Mouse (Mus musculus) ovary, postnatal 10 days (tissue): Measurements from ENCODE around the gene Maml1.

ENCODE experiments used
- DNase-seq: peaks from one replicate; pipeline ENCODE4 v3.0.0; 2022; ENCODE audit warnings: low spot score

Gene Maml1

DNA sequence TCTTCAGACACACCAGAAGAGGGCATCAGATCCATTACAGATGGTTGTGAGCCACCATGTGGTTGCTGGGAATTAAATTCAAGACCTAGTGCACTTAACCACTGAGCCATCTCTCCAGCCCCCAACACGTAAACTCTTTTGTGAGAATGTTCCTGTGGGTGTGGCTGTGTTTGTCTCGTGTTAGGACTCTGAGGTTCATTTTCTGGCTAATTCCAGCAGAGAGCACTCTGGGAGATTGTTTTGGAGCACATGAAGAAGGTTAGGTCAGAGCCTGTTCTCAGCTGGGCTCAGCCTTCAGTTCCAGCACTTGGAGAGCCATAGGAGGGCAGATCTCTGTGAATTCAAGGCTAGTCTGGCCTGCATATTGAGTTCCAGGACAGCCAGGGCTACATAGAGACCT is 72.3 kb downstream of the Maml1 start:
- DNase-seq = no peak

DNA sequence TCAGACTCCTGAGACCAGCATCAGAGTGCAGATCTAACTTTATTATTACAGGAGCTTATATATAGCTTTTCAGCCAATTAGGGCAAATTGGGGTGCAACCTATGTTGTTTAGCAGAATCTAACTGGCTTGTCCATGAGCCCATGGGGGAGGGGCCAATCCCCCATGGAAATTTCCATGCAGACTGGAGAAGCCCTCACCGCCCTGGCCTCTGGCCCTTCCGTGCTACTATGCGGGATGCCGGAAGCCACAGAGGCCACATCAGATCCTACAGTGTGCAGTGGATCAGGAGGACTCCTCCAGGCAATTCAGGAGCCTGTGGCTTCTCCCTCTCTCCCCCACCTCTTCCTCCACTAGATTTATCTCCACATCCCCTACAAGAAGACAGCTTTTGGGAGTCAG is 74.3 kb downstream of the Maml1 start:
- DNase-seq = no peak

DNA sequence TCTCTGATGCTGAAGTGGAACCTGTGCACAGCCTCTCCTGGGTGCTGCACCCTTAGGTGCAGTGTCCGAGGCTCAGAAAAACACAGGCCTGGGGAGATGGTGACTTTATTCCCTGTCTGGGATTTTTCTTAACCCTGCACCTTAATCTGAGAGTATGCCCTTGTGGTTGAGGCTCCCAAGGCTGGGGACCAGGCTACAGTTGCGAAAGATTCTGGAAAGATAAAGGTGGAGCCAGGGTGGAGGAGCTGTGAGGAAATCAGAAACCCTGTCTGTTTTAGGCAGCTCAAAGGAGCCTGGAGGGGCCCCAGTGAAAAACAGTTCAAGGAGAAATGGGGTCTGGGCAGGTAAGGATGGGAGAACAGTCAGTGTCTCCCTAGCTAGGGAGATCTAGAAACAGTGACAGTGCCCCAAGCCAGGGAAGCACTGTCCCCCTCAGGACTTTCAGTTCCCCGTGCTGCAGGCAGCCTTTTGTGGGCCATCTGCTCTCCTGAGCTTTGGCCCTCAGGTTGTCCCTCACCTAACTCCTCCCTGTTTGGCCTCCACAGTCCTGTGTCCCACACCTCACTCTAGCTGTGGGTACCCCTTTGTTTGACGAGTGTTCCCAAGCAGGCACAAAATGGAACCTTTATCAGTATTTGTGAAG is 75.3 kb downstream of the Maml1 start:
- no peak for DNase-seq

DNA sequence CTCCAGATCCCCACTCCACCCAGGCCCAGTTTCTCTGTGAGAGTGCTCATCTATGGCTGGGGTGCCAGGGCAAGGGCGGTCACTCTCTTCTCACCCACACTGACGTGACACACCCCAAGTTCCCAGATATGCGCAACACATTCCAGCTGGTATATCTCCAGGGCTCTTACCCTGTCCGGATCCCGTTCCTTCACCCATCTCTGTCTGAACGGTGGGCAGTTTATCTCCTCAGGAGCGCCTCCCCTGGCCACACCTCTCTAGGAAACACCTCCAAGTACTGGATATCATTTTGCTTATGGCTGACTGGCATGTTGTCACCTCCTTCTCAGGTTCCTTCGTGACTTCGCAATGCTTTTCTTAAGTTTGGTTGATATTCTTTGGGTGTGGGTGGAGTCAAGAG is 76.5 kb downstream of the Maml1 start:
- no peak for DNase-seq

DNA sequence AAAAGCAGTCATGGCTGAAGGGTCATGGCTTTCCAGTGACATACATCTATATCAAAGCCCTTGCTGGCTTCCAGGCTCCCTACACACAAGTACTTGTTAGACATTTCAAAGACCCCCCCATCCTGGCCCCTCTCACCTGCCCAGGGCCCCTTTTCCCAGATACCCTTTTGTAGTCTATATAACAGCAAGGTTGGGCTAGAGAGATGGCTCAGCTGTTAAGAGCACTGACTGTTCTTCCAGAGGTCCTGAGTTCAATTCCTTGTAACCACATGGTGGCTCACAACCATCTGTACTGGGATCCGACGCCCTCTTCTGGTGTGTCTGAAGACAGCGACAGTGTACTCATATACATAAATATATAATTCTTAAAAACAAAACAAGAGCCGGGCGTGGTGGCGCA is 77.5 kb downstream of the Maml1 start:
- DNase-seq = no peak

DNA sequence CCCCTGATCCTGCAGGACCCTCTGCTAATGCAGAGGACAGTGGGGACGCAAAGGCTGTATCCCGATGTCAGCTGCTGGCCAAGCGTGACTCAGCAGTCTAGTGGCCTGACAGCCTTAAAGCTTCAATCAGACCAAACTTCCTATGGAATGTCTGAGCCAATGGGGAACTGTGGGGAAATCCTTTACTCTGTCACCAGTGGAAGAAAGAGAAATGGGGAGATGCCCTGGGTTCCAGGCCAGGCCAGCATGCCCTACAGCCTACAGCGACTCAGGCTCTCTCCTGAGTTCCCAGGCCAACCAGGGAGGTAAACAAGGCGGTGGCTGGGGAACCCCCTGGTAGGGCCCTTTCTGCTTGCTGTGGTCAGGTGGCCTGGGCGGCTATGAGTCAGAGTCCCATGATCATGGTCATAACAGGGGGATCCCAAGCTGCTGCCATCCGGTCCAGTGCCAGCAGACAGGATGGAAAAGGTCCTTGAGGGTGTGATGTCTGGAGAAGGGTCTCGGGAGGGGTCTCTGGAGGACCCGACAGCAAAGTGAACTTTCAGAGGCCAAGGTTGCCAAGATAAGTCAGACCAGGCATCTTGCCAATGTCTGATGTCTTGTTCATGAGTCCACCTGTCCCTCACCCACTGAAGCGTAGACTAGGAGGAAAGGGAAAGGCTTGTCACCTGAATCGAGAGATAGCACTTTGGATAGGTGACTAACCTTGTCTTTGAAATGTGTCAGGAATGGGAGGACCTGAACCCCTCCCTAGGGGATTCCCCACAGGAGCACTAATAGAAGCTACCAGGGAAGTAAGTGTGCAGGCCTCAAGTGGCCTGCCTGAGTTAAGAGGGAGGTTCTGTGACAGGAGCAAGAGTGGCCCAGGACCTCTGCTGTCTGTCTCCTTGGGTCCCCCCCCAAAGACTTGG is 79.0 kb downstream of the Maml1 start:
- peak; percentile 37 for DNase-seq

DNA sequence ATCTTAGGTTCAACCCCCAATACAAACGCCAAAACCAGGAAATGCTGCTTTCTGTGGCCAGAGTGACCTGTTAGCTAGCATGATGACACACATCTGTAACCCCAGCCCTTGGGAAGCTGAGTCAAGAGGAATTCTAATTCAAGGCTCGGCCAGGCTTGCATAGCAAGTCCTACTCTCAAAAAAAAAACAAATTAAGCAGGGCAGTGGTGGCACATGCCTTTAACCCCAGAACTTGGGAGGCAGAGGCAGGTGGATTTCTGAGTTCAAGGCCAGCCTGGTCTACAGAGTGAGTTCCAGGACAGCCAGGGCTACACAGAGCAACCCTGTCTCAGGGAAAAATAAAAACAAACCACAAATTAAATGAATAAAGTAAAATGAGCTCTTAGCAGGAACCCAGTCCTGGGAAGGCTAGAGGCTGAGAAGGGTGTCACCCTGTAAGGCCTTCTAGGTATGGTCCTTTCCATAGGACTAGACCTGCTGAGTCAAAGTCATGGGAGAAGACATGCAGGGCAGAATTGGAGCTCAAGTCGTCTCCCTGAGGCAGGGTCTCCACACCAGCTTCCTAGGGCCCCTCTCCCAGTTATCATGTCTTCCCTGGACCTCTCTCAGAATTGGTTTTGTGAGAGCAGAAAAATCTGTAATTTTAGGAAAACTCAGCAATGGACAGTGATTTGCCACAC is 79.9 kb downstream of the Maml1 start:
- no peak for DNase-seq

DNA sequence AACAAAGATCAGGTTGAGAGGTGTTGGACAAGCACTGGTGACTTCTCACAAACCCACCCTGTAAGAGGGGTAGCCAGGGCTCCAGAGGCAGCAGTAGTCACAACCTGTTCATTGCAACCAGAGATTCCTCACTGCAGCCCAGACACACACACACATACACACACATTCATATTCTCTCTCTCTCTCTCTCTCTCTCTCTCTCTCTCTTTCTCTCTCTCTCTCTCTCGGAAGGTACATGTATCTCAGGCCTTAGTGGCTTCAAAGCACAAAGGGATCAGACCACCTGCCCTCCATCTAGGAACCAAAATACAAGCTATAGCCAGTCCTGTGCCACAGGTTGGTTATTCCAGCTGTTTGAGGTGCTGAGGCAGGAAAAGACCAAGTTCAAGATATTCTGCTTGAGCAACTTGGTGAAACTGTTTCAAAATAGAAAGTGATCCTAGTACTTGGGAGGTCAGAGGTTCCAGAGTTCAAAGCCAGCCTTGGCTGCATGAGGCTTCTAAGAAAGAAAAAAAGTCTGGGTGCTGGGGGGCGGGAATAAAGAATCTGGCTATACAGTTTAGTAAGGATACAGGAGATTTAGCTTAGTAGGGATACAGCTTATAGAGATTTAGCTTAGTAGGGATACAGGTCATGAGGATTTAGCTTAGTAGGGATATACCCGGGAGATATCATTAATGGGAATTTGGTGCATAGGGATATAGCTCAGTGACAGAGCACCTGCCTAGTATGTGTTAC is 80.6 kb downstream of the Maml1 start:
- no peak for DNase-seq

DNA sequence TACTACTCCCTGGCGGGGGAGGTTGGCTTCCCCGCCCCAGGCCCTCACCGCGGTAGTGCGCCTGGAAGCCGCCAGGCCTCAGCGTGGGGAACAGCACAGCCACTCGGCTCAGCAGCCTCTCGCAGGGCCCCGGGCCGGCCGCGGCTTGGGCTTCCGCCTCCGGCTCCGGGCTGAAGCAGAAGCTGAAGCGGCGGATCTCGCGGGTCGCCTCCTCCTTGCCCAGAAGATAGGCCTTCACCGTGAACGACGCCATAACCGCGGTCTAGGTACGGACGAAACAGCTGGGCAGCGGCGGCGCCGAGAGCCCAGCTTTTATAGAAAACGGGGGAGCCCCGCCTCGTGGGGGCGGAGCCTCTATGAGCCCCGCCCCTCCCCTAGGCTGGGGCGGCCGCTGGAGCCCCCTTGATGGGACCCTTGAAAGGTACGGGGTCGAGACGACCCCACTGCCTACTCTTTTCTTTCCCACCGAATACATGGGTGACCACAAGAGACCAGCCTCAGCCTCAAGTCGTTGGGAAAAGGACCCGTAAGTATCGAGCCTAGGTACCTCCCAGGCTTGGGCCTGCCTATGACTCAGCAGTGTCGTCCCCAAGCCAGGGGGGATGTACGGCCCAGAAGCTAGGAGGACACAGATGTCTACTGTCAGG is 81.5 kb downstream of the Maml1 start, which contains the start of the genes Sqstm1 and Mgat4b:
Gene Sqstm1, minus strand, starts transcription at position 323 of the 647 bp plus-strand sequence.
Gene Mgat4b, plus strand, starts transcription at position 386 of the 647 bp plus-strand sequence.
- DNase-seq = peak; percentile 91

DNA sequence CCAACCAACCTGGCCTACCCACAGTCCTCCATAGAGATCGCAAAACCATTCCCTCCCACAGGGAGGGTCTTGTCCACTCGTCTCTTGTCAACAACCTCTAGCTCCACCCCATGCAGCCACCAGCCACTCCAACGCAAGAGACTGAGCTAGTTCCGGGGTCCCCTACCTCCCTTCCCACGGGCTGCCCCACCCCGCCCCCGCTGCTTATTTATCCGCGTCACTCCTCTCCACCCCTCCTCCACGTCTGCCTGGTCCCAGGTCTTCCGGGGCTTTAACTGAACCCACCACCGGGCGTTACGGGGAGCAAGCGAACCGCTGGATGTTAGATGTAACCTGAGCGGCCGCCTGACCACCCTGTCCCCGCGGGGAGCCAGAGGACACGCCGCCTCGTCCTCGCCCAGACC is 82.0 kb downstream of the Maml1 start:
- DNase-seq = peak; percentile 63

DNA sequence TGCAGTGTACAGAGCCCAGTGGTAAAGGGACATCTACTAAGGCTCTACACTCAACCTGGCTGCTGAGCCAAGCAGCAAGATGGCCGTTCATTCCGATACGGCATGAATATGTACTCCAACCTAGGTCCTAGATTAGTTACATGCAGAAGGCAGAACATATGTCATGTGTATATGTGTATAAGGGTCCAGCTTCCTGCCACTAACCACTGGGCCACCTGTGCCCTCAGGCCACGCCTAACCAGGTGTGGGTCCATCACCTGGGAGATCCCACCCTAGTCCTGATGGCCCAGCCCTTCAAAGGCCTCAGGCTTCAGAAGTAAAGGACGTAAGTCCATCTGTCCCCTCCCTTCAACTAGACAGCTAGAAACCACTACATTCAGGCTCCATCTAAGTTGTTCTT is 84.1 kb downstream of the Maml1 start:
- no peak for DNase-seq

DNA sequence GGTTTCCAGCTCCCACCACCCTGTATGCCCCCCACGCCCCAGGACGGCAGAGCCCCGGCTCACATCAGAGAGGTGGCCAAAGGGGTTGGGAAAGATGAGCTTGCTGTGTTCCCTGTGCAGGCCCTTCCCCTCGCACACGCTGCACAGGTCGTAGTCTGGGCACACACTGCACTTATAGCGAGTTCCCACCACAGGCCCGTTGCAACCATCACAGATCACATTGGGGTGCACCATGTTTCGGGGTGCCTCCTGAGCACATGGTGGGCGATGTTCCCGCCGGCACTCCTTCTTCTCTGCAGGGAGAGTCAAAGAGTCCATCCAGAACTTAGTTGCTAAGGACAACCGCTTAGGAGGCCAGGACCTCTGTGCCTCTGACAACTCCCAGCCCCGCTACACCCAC is 84.8 kb downstream of the Maml1 start:
- DNase-seq = no peak

DNA sequence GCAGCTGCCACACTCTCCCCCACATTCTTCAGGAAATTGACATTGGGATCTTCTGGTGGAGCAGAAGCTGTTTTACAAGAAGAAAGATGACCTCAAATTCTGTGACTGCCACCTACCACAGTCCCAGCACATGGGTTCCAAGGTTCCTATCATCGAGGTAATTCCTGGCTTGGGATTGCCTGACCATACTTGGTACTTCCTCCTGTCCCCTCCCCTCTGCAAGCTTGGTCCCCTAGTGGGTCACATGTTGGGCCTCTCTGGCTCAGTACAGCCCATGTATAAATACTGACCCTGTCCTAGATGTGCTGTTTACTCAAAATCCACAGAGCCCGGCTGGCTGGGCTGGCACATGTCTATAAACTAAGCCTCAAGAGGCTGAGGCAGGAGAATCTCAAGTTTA is 86.1 kb downstream of the Maml1 start:
- DNase-seq = no peak
